Mouse (Mus musculus) heart, postnatal 25 days (tissue): ENCODE data around the gene Ptbp1. TPM values are rescaled to one million over a fixed set of nuclear protein-coding genes. Genes with fewer than 3 reads are reported as not detected.

ENCODE experiments used
- DNase-seq: peaks from one replicate; pipeline ENCODE4 v3.0.0; 2022; ENCODE audit warnings: low spot score
- intact Hi-C: fragments of 180-260 bp; cut with DNase I; formaldehyde crosslinking; loops from one replicate; pipeline ENCODE4 v1.15.1; 2025
- total RNA-seq, 2 experiments: library from RNA; stranded (reverse); gene quantifications; 2 replicates each; pipeline ENCODE4 v1.2.3; 2021

Ptbp1 gene
- 10 to 100 TPM; 54.6 to 59.3 TPM for total RNA-seq

- intact Hi-C loops = loop anchor here (10.0 kb wide), 1 partner anchor 291 kb away; the partner anchor contains the start of genes Cbarp and Midn
- DNase-seq = peak; percentile 98
Measured at GRCm38 (mm10) chr10:79853860-79854795, at the start of gene Ptbp1. Gene Ptbp1, plus strand, starts transcription at chr10:79854427.

- intact Hi-C loops = no loop called here
- peak; percentile 79 for DNase-seq
Measured at GRCm38 (mm10) chr10:79805636-79806035, 48.6 kb upstream of the Ptbp1 start.

GRCm38 (mm10) chr10:79806331-79806730 lies 47.9 kb upstream of the Ptbp1 start:
- DNase-seq = no peak
- intact Hi-C loops = no loop called here

GRCm38 (mm10) chr10:79806972-79807371 lies 47.3 kb upstream of the Ptbp1 start:
- intact Hi-C loops = no loop called here
- DNase-seq = peak; percentile 60

GRCm38 (mm10) chr10:79807826-79808225 lies 46.4 kb upstream of the Ptbp1 start:
- intact Hi-C loops = loop anchor here (1.0 kb wide), 1 partner anchor 14 kb away; no protein-coding TSS in a partner anchor
- DNase-seq = peak; percentile 64

GRCm38 (mm10) chr10:79808728-79809127 lies 45.5 kb upstream of the Ptbp1 start:
- intact Hi-C loops = loop anchor here (1.0 kb wide), 1 partner anchor 14 kb away; no protein-coding TSS in a partner anchor
- DNase-seq = no peak

- DNase-seq = peak; percentile 56
- intact Hi-C loops = loop anchor here (1.0 kb wide), 1 partner anchor 19 kb away; the partner anchor contains the start of gene Palm
Measured at GRCm38 (mm10) chr10:79811736-79812637, 42.2 kb upstream of the Ptbp1 start.

- intact Hi-C loops = no loop called here
- no peak for DNase-seq
Measured at GRCm38 (mm10) chr10:79814271-79814842, 39.9 kb upstream of the Ptbp1 start.

- intact Hi-C loops = no loop called here
- no peak for DNase-seq
Measured at GRCm38 (mm10) chr10:79815671-79816494, 38.3 kb upstream of the Ptbp1 start.

GRCm38 (mm10) chr10:79817111-79817510 lies 37.1 kb upstream of the Ptbp1 start:
- DNase-seq = no peak
- intact Hi-C loops = no loop called here

GRCm38 (mm10) chr10:79818225-79818624 lies 36.0 kb upstream of the Ptbp1 start:
- no peak for DNase-seq
- intact Hi-C loops = no loop called here

GRCm38 (mm10) chr10:79819606-79820005 lies 34.6 kb upstream of the Ptbp1 start:
- DNase-seq = no peak
- intact Hi-C loops = no loop called here

GRCm38 (mm10) chr10:79820277-79820676 lies 34.0 kb upstream of the Ptbp1 start:
- intact Hi-C loops = no loop called here
- no peak for DNase-seq

- DNase-seq = no peak
- intact Hi-C loops = no loop called here
Measured at GRCm38 (mm10) chr10:79820782-79821181, 33.4 kb upstream of the Ptbp1 start, which contains the start of gene Misp. Gene Misp, plus strand, starts transcription at chr10:79820989.

- intact Hi-C loops = no loop called here
- DNase-seq = no peak
Measured at GRCm38 (mm10) chr10:79821731-79822130, 32.5 kb upstream of the Ptbp1 start.

- DNase-seq = no peak
- intact Hi-C loops = no loop called here
Measured at GRCm38 (mm10) chr10:79822372-79822771, 31.9 kb upstream of the Ptbp1 start.

GRCm38 (mm10) chr10:79823011-79823410 lies 31.2 kb upstream of the Ptbp1 start:
- intact Hi-C loops = no loop called here
- DNase-seq = no peak

- intact Hi-C loops = no loop called here
- DNase-seq = no peak
Measured at GRCm38 (mm10) chr10:79824413-79824812, 29.8 kb upstream of the Ptbp1 start.

GRCm38 (mm10) chr10:79831583-79831982 lies 22.6 kb upstream of the Ptbp1 start:
- DNase-seq = no peak
- intact Hi-C loops = loop anchor here (5.0 kb wide), 1 partner anchor 36 kb away; no protein-coding TSS in a partner anchor
